Mouse (Mus musculus) activated CD4-positive, CD25-positive, alpha-beta regulatory T cell, adult 4 months (primary cell): Measurements from ENCODE around the gene Olfr484. TPM values are rescaled to one million over a fixed set of nuclear protein-coding genes. Genes with fewer than 3 reads are reported as not detected.
"Not testable (repeated sequence)": the region's sequence is repeated elsewhere in the genome, so short reads cannot be mapped to it uniquely, and the experiment has no call there.

Experiments
- ATAC-seq: one replicate; pipeline ENCODE4 v1.8.0; 2017
- polyA plus RNA-seq, 2 experiments: library from polyadenylated mRNA; unstranded; fragments of 100-300 nt; shearing (Covaris generic); gene quantifications; one replicate each; pipeline ENCODE4 v1.2.1; 2017

Olfr484 gene
- polyA plus RNA-seq = not detected

DNA sequence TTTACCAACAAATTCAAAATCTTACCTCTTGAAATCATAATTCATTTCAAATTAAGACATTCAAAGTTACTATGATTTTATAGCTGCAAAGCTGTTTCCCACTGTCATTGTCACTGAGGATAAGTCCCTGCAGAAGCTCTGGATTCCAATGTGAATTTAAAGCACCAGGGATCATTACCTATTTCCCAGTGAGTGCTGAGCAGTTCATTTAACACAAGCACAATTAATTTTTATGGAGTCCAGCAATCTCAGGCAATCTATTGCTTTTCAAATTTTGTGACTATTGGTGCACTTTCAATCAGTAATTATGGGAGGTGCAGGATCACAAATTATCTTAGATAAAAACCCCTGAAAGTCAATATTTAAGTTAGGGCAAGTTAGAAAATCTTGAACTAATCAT lies at the start of gene Olfr484:
TSS of gene Olfr484 (minus strand) at position 101 of the 400 bp plus-strand sequence.
- ATAC-seq = no peak

GRCm38 (mm10) chr7:108172642-108173041 lies 45.4 kb upstream of the Olfr484 start, which contains the start of gene Olfr486:
Gene Olfr486, minus strand, starts transcription at chr7:108172742.
- ATAC-seq = not testable (repeated sequence)

DNA sequence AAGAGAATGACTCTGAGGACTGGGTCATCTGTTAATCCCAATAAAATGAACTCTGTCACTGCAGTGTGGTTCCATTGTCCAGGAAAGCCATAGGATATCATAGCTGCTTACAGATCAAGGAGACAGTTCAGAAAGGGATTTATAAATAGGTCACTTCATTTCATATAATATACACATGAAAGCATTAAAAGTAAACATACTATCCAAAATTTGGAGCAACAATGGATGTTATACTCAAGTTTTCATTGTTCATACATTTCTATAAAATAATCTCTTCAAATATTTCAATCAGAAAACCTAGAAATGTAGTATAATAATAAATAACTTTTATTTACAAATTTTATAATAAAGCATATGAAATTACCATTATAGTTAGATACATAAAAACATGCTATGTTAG lies 32.5 kb upstream of the Olfr484 start, which contains the start of gene Olfr485:
TSS of gene Olfr485 (minus strand) at position 101 of the 400 bp plus-strand sequence.
- ATAC-seq = no peak

- ATAC-seq = no peak
Measured at GRCm38 (mm10) chr7:108121416-108121815, 5.8 kb downstream of the Olfr484 start.

GRCm38 (mm10) chr7:108120681-108121080 lies 6.6 kb downstream of the Olfr484 start:
- no peak for ATAC-seq

- ATAC-seq = no peak
Measured at GRCm38 (mm10) chr7:108100549-108100948, 26.7 kb downstream of the Olfr484 start, which contains the start of gene Olfr483. Gene Olfr483, plus strand, starts transcription at chr7:108100849.

DNA sequence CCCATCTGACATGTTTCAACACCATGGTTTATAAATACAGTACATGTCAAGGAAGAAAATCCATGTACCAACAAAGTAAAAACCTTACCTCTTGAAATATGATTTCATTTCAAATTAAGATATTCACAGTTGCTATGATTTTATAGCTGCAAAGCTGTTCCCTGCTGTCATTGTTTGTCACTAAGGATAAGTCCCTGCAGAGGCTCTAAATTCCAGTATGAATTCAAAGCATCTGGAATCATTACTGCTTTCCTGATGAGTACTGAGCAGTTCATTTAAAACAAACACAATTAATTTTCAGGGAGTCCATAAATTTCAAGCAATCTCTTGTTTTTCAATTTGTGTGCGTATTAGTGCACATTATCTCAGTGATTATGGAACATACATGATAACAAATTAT lies 29.8 kb downstream of the Olfr484 start, which contains the start of gene Olfr482:
TSS of gene Olfr482 (minus strand) at position 101 of the 400 bp plus-strand sequence.
- no peak for ATAC-seq

DNA sequence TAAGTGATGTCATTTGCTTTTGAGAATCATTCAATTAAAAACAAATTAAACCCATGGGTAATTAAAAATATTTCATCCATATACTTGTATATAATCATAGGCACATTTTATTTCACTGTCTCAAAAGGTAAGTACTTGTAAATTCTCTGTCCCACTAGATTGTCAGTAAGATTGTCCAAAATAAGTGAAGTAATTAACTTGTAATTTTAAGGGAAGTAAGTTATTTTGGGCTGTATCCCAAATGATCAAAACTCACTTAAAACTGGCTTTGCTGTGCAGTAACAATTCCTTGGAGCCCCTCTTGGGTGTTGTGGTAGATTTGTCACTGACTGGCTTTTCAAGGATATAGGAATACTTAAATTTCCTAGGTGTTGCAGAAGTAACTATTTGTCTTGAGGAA lies 47.7 kb downstream of the Olfr484 start, which contains the start of gene Olfr481:
TSS of gene Olfr481 (plus strand) at position 301 of the 400 bp plus-strand sequence.
- no peak for ATAC-seq

Other genes starting within 250 kb of the Olfr484 start
- gene Olfr472, start 229.5 kb downstream of the Olfr484 start, polyA plus RNA-seq = under 1 TPM in 1 of 2 experiments, not detected in 1; 0.16 TPM
- gene Olfr473, start 197.0 kb downstream of the Olfr484 start, polyA plus RNA-seq = not detected
- not detected for gene Olfr474, start 172.8 kb downstream of the Olfr484 start, polyA plus RNA-seq
- gene Olfr476, start 162.6 kb downstream of the Olfr484 start, polyA plus RNA-seq = not detected
- not detected for gene Olfr477, start 140.8 kb downstream of the Olfr484 start, polyA plus RNA-seq
- not detected for gene Olfr478, start 93.5 kb downstream of the Olfr484 start, polyA plus RNA-seq
- gene Olfr479, start 76.8 kb downstream of the Olfr484 start, polyA plus RNA-seq = not detected
- gene Olfr480, start 60.1 kb downstream of the Olfr484 start, polyA plus RNA-seq = not detected
- gene Olfr481, start 47.6 kb downstream of the Olfr484 start, polyA plus RNA-seq = under 1 TPM in 1 of 2 experiments, not detected in 1; 0.28 TPM
- not detected for gene Olfr482, start 29.9 kb downstream of the Olfr484 start, polyA plus RNA-seq
- under 1 TPM in 1 of 2 experiments, not detected in 1; 0.12 TPM for gene Olfr483, start 26.6 kb downstream of the Olfr484 start, polyA plus RNA-seq
- gene Olfr485, start 32.4 kb upstream of the Olfr484 start, polyA plus RNA-seq = not detected
- not detected for gene Olfr486, start 45.3 kb upstream of the Olfr484 start, polyA plus RNA-seq
- not detected for gene Olfr487, start 87.2 kb upstream of the Olfr484 start, polyA plus RNA-seq
- gene Olfr488, start 130.9 kb upstream of the Olfr484 start, polyA plus RNA-seq = under 1 TPM in 1 of 2 experiments, not detected in 1; 0.09 TPM
- not detected for gene Olfr490, start 161.5 kb upstream of the Olfr484 start, polyA plus RNA-seq
- not detected for gene Olfr491, start 186.0 kb upstream of the Olfr484 start, polyA plus RNA-seq
- not detected for gene Olfr492, start 196.2 kb upstream of the Olfr484 start, polyA plus RNA-seq
- gene Olfr493, start 219.5 kb upstream of the Olfr484 start, polyA plus RNA-seq = not detected
- not detected for gene Olfr494, start 237.9 kb upstream of the Olfr484 start, polyA plus RNA-seq